Mouse (Mus musculus): ENCODE results near the gene Frmpd4. TPM values are rescaled to one million over a fixed set of nuclear protein-coding genes. Genes with fewer than 3 reads are reported as not detected.
A peak's percentile ranks its signal among the peaks of the same experiment; 100 is the strongest.

The Frmpd4 gene
- polyA plus RNA-seq, 1 experiment from 2014 or later, result 0.26 TPM

GRCm38 (mm10) chrX:167828456-167828855, 748.6 kb downstream of the Frmpd4 start:
- no peak overlapping the region for H3K27ac ChIP-seq
- no peaks in the 10 kb centered on the region for H3K36me3 ChIP-seq (ENCODE audit: poor library complexity, severe bottlenecking)
- no peaks in the 10 kb centered on the region for H3K9me3 ChIP-seq (replicated peaks)
- ATAC-seq, result no peak
- no peak overlapping the region for H3K4me2 ChIP-seq
- H3K4me3 ChIP-seq, result no peak overlapping the region
- H3K27me3 ChIP-seq, result no peaks in the 10 kb centered on the region
- H3K9ac ChIP-seq, result no peak overlapping the region
- H3K4me1 ChIP-seq, result no peaks in the 10 kb centered on the region

DNA sequence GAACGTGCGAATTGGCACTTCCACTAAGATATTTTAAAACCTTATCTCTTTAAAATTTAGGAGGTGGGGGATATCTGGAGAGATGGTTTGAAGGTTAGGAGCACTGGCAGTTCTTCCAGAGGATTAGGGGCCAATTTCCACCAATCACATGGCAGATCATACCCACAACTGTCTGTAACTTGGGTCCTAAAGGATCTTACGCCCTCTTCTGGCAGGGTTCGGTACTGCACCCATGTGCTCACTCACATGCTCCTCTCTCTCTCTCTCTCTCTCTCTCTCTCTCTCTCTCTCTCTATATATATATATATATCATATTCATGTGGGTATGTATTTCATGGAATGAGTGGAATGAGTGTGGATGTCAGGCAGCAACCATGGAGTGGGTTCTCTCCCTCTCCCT, 759.7 kb downstream of the Frmpd4 start:
- Histone ChIP-seq H3K36me3 (ENCODE audit: poor library complexity, severe bottlenecking) (no peaks in the 10 kb centered on the region), H3K9me3 (replicated peaks) (no peaks in the 10 kb centered on the region), H3K4me1 (no peaks in the 10 kb centered on the region), H3K27ac (no peak overlapping the region), H3K4me2 (no peak overlapping the region), H3K27me3 (peaks cover 4% of the 10 kb centered on the region; the same call in 1 of the 2 replicates), H3K4me3 (no peak overlapping the region), H3K9ac (no peak overlapping the region)
- WGBS, result 44% methylated on average over 4 of the region's 4 CpGs
- ATAC-seq, result no peak

- no peak overlapping the region for H3K4me2 ChIP-seq
- no peaks in the 10 kb centered on the region for H3K9me3 ChIP-seq (replicated peaks)
- H3K4me1 ChIP-seq, result no peaks in the 10 kb centered on the region
- no peak overlapping the region for H3K4me3 ChIP-seq
- no peak for ATAC-seq
- H3K27ac ChIP-seq, result no peak overlapping the region
- peaks cover 10% of the 10 kb centered on the region; the same call in 1 of the 2 replicates for H3K27me3 ChIP-seq
- no peaks in the 10 kb centered on the region for H3K36me3 ChIP-seq (ENCODE audit: poor library complexity, severe bottlenecking)
- H3K9ac ChIP-seq, result no peak overlapping the region
- 90% methylated on average over 2 of the region's 2 CpGs for WGBS
Observed at GRCm38 (mm10) chrX:167810120-167810519, 766.9 kb downstream of the Frmpd4 start.

DNA sequence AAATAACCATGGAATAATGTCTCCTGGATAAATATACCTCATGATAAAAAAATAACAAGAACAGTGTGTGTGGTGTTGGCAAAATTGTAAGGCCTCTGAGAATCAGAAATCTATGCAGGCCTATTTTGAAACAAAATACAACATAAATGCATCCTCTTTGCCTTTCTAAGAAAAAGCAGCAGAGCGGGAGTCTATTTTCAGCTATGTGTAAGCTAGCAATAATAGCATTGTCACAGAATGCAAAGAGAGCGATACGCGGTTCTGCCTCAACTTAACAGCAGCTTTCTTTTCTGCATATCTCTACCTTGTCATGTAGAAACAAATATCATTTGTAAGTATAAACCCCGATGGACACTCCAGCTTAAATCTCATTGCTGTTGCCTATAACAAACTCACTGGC, 768.5 kb downstream of the Frmpd4 start:
- H3K4me2 ChIP-seq, result no peak overlapping the region
- no peaks in the 10 kb centered on the region for H3K4me1 ChIP-seq
- peaks cover 10% of the 10 kb centered on the region; the same call in 1 of the 2 replicates for H3K27me3 ChIP-seq
- H3K9ac ChIP-seq, result no peak overlapping the region
- no peaks in the 10 kb centered on the region for H3K9me3 ChIP-seq (replicated peaks)
- no peak for ATAC-seq
- H3K27ac ChIP-seq, result no peak overlapping the region
- WGBS, result 98% methylated on average over 5 of the region's 5 CpGs
- no peak overlapping the region for H3K4me3 ChIP-seq
- no peaks in the 10 kb centered on the region for H3K36me3 ChIP-seq (ENCODE audit: poor library complexity, severe bottlenecking)

GRCm38 (mm10) chrX:167788737-167789136, 788.3 kb downstream of the Frmpd4 start:
- H3K36me3 ChIP-seq (ENCODE audit: poor library complexity, severe bottlenecking), result no peaks in the 10 kb centered on the region
- no peaks in the 10 kb centered on the region for H3K4me1 ChIP-seq
- H3K9me3 ChIP-seq (replicated peaks), result no peaks in the 10 kb centered on the region
- H3K27me3 ChIP-seq, result peaks cover 3% of the 10 kb centered on the region; the same call in 1 of the 2 replicates
- H3K9ac ChIP-seq, result no peak overlapping the region
- H3K4me3 ChIP-seq, result no peak overlapping the region
- no peak for ATAC-seq
- WGBS, result 97% methylated on average over 2 of the region's 2 CpGs
- H3K4me2 ChIP-seq, result no peak overlapping the region
- H3K27ac ChIP-seq, result no peak overlapping the region

DNA sequence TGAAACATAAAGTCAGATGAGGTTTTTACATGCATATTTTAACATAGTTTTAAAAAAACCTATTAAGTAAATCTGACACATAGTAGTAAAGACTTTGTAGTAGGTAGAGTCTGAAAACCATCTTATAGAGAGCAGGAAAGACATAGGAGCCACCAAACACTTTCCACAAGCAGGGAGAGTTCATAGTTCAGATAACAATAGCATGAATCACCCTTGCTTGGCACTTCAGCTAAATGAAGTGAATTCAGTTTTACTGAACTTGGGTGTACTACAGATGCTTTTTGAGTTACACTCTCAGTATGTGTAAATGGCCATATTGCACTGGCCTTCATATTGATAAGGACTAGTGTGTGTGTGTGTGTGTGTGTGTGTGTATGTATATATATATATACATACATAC, 793.5 kb downstream of the Frmpd4 start:
- H3K27ac ChIP-seq, result no peak overlapping the region
- no peak for ATAC-seq
- no peak overlapping the region for H3K4me2 ChIP-seq
- H3K9ac ChIP-seq, result no peak overlapping the region
- H3K36me3 ChIP-seq (ENCODE audit: poor library complexity, severe bottlenecking), result no peaks in the 10 kb centered on the region
- H3K9me3 ChIP-seq (replicated peaks), result no peaks in the 10 kb centered on the region
- H3K27me3 ChIP-seq, result no peaks in the 10 kb centered on the region; the same call in 1 of the 2 replicates
- H3K4me3 ChIP-seq, result no peak overlapping the region
- H3K4me1 ChIP-seq, result no peaks in the 10 kb centered on the region

DNA sequence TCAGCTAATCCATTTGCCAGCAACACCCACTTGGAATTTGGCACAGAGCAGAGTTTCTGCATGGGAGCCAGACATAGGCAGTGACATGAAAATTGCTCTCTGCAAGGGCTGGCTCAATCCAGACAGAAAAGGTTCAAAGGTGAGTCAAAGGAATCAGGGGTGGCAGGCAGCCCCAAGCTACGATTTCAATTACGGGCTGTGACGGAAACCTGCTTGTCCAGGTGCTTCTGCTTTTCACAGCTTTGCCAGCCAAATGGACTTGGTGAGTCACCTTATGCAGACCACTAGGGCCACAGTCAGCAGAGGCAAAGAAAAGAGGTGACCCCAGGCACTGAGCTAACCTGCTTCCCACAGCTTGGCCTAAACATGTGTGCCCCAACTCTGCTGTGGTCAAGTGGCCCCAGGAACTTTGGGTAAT, 857.5 kb downstream of the Frmpd4 start:
- 92% methylated on average over 3 of the region's 3 CpGs for WGBS
- H3K27me3 ChIP-seq, result peaks cover 13% of the 10 kb centered on the region; the same call in 1 of the 2 replicates
- no peak for ATAC-seq

GRCm38 (mm10) chrX:167719092-167719491, 857.9 kb downstream of the Frmpd4 start:
- H3K4me1 ChIP-seq, result no peaks in the 10 kb centered on the region
- H3K36me3 ChIP-seq (ENCODE audit: poor library complexity, severe bottlenecking), result no peaks in the 10 kb centered on the region
- H3K27me3 ChIP-seq, result peaks cover 16% of the 10 kb centered on the region; the same call in 1 of the 2 replicates
- no peak overlapping the region for H3K9ac ChIP-seq
- no peak overlapping the region for H3K4me3 ChIP-seq
- no peak for ATAC-seq
- WGBS, result 63% methylated on average over 1 of the region's 1 CpGs
- no peaks in the 10 kb centered on the region for H3K9me3 ChIP-seq (replicated peaks)
- H3K27ac ChIP-seq, result no peak overlapping the region
- no peak overlapping the region for H3K4me2 ChIP-seq

More for the DNA sequence above, 857.5 kb downstream of the Frmpd4 start:
- Histone ChIP-seq H3K4me2 (no peak overlapping the region), H3K27ac (no peak overlapping the region), H3K36me3 (ENCODE audit: poor library complexity, severe bottlenecking) (no peaks in the 10 kb centered on the region), H3K4me1 (no peaks in the 10 kb centered on the region), H3K9ac (no peak overlapping the region), H3K4me3 (no peak overlapping the region), H3K9me3 (replicated peaks) (no peaks in the 10 kb centered on the region)

DNA sequence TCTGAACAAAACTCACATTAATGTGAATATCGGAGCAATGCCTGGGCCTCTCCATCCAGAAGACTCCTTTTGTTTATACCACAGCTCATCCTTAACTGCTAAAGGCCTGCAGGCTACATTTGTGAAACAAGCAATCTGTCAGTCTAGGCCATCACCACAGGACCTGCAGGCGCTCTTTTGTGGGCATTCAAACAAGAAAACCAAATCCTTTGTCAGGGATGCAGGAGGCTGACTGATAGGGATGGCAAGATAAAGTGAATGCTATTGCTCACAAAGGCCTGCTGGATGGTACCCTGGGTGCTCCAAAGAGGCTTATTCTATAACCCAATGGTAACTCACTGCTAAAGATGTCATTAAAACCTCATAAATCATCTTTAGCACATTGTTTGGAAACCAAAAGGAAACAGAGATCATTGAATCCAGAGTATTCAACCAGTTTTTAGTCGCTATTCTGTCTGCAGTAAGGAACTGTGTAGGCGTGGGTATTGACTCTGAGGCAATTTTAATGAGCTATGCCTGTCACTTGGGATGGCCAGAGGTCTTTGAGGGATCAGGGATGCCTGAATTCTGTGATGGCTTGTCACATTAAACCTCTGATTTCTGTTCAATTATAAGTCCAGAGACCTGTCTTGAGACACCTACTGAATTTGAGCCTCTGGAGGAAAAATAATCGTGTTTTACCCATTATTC, 922.1 kb downstream of the Frmpd4 start:
- Histone ChIP-seq H3K9ac (no peak overlapping the region), H3K27me3 (peaks cover 6% of the 10 kb centered on the region; the same call in 1 of the 2 replicates), H3K27ac (no peak overlapping the region), H3K4me3 (no peak overlapping the region), H3K4me1 (no peaks in the 10 kb centered on the region), H3K4me2 (no peak overlapping the region), H3K36me3 (ENCODE audit: poor library complexity, severe bottlenecking) (no peaks in the 10 kb centered on the region), H3K9me3 (replicated peaks) (no peaks in the 10 kb centered on the region)
- WGBS, result 22% methylated on average over 5 of the region's 5 CpGs
- peak; percentile 38; the same call in 1 of the 2 replicates for ATAC-seq

DNA sequence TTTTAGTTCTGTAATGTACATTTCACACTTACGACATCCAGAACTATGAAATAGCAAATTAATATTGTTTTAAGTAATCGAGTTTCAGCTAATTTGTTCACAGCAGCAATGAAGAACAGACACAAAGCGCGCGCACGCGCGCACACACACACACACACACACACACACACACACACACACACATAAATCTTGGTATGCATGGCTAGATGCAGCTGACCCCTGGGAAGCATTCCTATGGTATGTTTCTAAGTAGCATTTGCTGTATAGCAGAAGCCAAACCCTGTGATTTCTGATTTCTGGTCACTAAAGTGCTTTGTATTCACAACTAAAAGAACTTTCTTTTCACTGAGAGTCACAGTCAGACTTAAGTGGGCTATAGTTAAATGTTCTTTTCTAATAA, 922.8 kb downstream of the Frmpd4 start:
- ATAC-seq, result no peak
- no peak overlapping the region for H3K4me2 ChIP-seq
- H3K27me3 ChIP-seq, result peaks cover 6% of the 10 kb centered on the region; the same call in 1 of the 2 replicates
- WGBS, result 91% methylated on average over 8 of the region's 8 CpGs
- H3K27ac ChIP-seq, result no peak overlapping the region
- H3K9ac ChIP-seq, result no peak overlapping the region
- H3K36me3 ChIP-seq (ENCODE audit: poor library complexity, severe bottlenecking), result no peaks in the 10 kb centered on the region
- no peaks in the 10 kb centered on the region for H3K9me3 ChIP-seq (replicated peaks)
- no peaks in the 10 kb centered on the region for H3K4me1 ChIP-seq
- no peak overlapping the region for H3K4me3 ChIP-seq

DNA sequence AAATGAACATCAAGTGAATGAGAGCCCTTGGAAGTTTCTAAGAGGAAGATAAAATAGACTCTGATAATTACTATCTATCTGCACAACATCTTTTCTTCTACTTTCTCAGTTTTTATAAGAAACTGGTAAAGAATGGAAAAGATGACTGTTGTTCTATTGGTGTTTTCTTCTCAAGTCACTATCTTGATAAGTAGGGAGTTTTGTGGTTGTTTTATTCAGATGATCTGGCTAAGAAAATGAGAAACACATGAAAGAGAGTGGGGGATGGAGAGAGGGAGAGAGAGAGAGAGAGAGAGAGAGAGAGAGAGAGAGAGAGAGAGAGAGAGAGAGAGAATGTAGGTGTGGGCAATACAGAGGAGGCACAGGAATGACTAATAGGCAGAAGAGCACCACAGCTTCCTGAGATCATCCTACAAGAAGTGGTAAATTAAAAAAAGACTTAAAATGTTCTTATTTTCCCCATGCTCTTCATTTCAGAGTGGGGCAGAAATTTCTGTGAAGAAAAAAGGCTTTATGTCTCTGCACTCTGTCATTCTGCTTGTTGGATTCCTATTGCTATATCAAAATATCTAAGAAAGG, 979.3 kb downstream of the Frmpd4 start:
- Histone ChIP-seq H3K4me3 (no peak overlapping the region), H3K27me3 (peaks cover 2% of the 10 kb centered on the region; the same call in 1 of the 2 replicates), H3K36me3 (ENCODE audit: poor library complexity, severe bottlenecking) (no peaks in the 10 kb centered on the region), H3K9ac (no peak overlapping the region), H3K27ac (no peak overlapping the region), H3K9me3 (replicated peaks) (no peaks in the 10 kb centered on the region), H3K4me1 (no peaks in the 10 kb centered on the region), H3K4me2 (no peak overlapping the region)
- ATAC-seq, result no peak

DNA sequence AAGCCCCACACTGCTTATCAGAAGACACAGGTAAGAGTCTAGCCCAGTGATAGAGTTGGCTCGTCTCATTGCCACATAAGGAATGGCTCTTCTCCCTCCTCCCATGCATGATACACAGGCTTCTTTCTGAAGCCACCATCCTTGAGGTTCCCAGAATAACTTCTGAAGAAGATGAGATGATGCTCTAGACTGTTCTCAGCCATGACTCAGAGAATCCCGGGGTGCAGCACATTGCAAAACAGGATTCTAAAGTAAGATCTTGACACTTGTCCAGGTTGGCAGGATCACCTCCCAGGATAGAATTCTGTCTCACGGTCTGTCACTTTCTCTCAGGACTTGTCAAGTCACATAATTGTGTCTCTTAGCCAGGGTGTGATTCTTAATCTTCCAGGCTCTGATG, 1024.2 kb downstream of the Frmpd4 start:
- no peaks in the 10 kb centered on the region for H3K4me1 ChIP-seq
- no peak overlapping the region for H3K9ac ChIP-seq
- WGBS, result 89% methylated on average over 3 of the region's 3 CpGs
- H3K4me2 ChIP-seq, result no peak overlapping the region
- H3K27ac ChIP-seq, result no peak overlapping the region
- no peak overlapping the region for H3K4me3 ChIP-seq
- ATAC-seq, result no peak
- no peaks in the 10 kb centered on the region for H3K36me3 ChIP-seq (ENCODE audit: poor library complexity, severe bottlenecking)
- no peaks in the 10 kb centered on the region for H3K9me3 ChIP-seq (replicated peaks)
- no peaks in the 10 kb centered on the region; the same call in 1 of the 2 replicates for H3K27me3 ChIP-seq
